Mouse (Mus musculus) cerebellum, postnatal 25 days (tissue): Measurements from ENCODE around the gene Ap3d1.

Experiments used
- DNase-seq, 2 experiments: peaks; one replicate each; pipeline ENCODE4 v3.0.0; 2021; ENCODE audit warnings: mixed read lengths in 2 of 2

Gene Ap3d1

GRCm38 (mm10) chr10:80665459-80665858 is 76.6 kb downstream of the Ap3d1 start:
- DNase-seq, result peak in 1 of 2 experiments; percentile 57

DNA sequence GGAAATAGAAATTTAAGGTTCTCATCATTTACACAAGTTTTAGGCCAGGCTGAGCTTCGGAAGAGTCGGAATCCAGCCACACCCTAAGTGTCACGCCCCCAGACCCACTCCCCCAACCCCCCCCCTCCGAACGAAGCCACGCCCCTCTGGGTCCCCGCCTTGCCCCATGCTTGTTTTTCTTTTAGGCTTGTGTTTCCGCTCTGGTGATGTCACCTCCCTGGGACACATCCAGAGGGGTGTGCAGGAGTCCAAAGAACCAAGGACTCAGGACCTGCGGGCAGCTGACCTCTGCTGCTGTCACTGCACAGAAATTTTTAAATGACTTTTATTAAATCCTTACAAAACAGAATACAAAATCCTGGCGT is 77.1 kb downstream of the Ap3d1 start:
- DNase-seq, result peak in 1 of 2 experiments; percentile 59

DNA sequence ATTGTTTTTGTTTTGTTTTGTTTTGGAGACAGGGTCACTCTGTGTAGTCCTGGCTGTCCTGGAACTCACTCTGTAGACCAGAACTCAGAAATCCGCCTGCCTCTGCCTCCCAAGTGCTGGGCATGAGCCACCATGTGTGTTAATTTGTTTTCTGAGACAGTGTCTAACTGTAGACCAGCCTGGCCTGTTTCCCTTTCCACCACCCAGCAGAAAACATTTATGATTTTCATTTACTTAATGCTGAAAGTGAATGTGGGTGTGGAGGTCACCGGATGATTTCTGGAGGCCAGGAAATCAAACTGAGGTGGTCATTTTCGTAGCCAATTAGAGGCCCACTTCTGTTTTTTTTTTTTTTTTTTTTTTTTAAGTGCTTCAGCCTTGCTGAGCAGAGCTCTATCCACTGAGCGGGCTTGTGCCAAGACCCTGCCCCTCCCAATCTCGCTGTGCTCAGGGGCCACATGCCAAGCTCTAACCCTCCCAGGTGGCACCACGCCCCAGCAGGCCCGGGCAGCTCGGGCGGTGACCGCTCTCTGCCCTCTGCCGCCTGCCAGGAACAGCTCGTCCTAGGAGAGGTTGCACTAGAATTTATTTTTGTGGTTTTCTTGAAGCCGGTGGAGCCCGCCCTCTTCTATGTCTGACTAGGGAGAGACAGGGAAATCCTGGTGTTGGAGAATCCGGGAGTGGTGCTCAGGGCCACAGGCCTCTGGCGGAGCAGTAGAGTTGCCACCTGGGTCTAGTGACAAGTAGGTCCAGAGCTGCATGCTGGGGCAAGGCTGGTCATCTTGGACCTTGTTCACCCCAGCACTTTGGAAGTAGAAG is 77.7 kb downstream of the Ap3d1 start:
- peak; percentile 84 to 85 for DNase-seq

DNA sequence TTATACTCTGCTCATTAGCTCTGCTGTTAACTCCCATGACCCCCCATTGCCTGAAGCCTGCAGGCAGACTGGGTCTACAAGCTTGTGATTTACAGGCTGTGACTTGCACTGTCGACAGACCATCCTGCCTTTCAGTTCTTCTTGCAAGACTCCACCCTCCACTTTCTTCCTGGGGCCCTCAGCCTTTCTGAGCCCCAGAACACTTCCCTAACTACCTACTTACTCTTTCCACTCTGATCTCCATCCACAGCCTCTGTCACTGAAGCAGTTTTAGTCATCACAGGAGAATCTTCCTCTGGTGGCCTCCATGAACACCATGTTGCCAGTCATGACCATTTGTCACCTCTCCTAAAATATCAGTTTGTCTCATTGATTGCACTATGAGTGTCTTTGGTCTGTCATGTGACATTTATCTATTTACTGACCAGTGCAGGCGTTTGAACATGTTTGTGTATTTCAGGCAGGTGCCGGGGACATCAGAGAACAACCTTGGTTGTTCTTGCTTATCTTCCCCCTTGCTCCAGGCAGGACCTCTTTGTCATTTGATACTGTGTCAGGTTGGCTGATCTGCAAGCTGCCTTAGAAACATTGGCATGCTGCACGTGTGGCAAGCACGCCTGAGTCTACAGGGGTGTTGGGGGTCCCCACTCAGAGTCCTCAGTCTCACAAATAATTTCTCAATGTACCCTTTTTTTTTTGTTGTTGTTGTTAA is 78.4 kb downstream of the Ap3d1 start:
- DNase-seq, result no peak

DNA sequence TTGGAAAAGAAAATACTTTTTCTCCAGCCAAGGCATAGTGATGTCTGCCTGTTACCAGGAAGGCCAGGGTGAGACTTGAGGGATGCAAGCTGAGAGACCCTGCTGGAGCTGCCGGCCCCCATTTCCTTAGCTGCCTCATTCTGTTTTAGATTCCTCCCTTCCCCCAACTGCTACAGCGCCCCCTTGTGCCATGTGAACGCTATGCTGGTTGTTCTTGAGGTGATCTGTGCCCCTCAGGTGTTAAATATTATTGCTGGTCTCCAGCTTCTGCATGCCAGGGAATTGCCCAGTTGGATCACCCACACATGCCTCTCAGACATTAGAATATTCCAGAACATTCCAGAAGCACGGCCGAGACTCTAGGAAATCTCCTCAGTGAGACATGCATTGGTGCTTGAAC is 80.9 kb downstream of the Ap3d1 start:
- DNase-seq, result peak in 1 of 2 experiments; percentile 71

DNA sequence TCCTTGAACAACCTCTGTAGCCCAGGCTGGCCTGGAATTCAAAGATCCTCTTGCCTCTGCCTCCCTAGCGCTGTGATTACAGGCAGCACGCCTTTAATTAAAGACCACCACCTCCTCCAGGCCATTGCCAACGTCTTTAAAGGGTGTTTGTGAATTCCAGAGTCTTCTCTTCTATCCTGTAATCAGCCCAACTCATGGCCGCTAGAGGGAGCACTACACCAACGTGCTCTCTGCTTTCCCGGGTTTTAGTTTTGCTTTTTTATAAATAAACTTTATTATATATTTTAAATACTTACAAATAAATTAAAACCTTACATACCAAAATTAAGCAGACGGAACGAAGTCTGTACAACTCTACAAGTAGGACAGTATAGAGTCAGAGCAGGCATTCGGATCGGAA is 82.9 kb downstream of the Ap3d1 start:
- peak; percentile 78 to 89 for DNase-seq

DNA sequence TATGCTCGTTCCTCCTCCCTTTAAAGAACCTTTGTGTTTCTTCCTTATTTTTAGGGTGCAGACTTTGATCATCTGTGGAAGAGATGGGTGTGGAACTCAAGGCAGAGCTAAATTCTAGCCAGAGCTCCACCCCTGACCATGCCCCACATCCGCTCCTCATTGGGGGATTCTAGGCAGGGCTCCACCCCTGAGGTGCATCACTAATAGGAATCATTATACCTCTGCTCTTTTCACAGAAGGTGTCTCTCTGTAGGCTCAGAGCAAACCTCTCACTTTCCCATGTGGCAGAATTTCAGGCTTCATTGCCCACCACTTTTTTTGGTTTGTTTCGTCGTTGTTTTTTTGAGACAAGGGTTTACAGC is 83.2 kb downstream of the Ap3d1 start:
- no peak for DNase-seq

GRCm38 (mm10) chr10:80658194-80658840 is 83.7 kb downstream of the Ap3d1 start:
- DNase-seq, result no peak
